Mouse (Mus musculus) heart, postnatal 0 days (tissue): ENCODE results near the gene Leng8.

ENCODE experiments used
- CTCF ChIP-seq: IDR thresholded peaks from 2 replicates; pipeline ENCODE4 v1.5.1; 2016; ENCODE audit warnings: antibody characterized with exemption, control low read depth, low read depth
- EP300 ChIP-seq: IDR thresholded peaks from 2 replicates; pipeline ENCODE4 v1.6.1; 2016; ENCODE audit warnings: antibody characterized with exemption, low read depth

DNA sequence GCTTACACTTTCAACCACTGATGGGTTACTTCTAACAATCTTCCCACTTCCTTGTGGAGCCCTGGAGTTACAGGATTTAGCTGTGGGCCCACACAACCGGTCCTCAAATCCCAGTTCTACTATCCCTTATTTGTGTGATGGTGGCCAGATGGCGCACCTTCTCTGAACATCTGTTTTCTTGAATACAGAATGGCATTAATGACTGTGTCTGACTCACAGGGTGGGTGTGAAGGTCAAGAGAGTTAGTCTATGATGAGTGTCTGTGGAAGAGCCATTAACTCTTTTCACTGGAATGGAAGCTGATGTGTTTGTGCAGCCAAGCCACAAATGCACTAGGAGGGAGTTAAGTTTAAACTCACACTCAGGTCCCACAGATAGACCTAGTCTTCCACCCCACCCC is 38.5 kb upstream of the Leng8 start:
- TF ChIP-seq CTCF (no peak), EP300 (no peak)
